Mouse (Mus musculus) ES-E14 (cell line): ENCODE data around the gene Gm9918. TPM values are rescaled to one million over a fixed set of nuclear protein-coding genes. Genes with fewer than 3 reads are reported as not detected.

Source experiments
- DNase-seq: peaks from one replicate; pipeline ENCODE4 v3.0.0-alpha.2; 2013; ENCODE audit warnings: low read depth, low spot score
- H3K27ac ChIP-seq: 2 replicates; pipeline ENCODE4 v1.5.1; 2012; ENCODE audit warnings: low read depth, mild to moderate bottlenecking, low read length, moderate library complexity, mixed read lengths; ENCODE audit not compliant: poor library complexity, insufficient read depth, severe bottlenecking
- H3K36me3 ChIP-seq: 2 replicates; pipeline ENCODE4 v1.6.1; 2012; ENCODE audit warnings: mild to moderate bottlenecking, low read length, moderate library complexity, mixed read lengths; ENCODE audit not compliant: control insufficient read depth, poor library complexity, insufficient read depth, severe bottlenecking
- H3K4me1 ChIP-seq, 2 experiments: fragments of 150-350 bp in 1 of 2; sonication (generic) in 1 of 2; 2 replicates each; pipeline ENCODE4 v1.6.1; 2012; ENCODE audit warnings: low read length in 2 of 2, mild to moderate bottlenecking in 1 of 2, mixed read lengths in 1 of 2; ENCODE audit not compliant: control insufficient read depth in 2 of 2, insufficient read depth in 2 of 2, poor library complexity in 1 of 2
- H3K4me3 ChIP-seq, 2 experiments: fragments of 150-350 bp in 1 of 2; sonication (generic) in 1 of 2; 2 replicates each; pipeline ENCODE4 v1.5.1; 2012; ENCODE audit warnings: low read length in 2 of 2, low read depth in 1 of 2, mild to moderate bottlenecking in 1 of 2, mixed read lengths in 1 of 2; ENCODE audit not compliant: insufficient read depth in 1 of 2, poor library complexity in 1 of 2, severe bottlenecking in 1 of 2
- H3K9ac ChIP-seq: 2 replicates; pipeline ENCODE4 v1.6.1; 2012; ENCODE audit warnings: low read depth, mild to moderate bottlenecking, low read length, mixed read lengths; ENCODE audit not compliant: poor library complexity, insufficient read depth, severe bottlenecking
- H3K9me3 ChIP-seq: fragments of 150-350 bp; sonication (generic); 2 replicates; pipeline ENCODE4 v1.6.1; 2012; ENCODE audit warnings: low read depth, mild to moderate bottlenecking, low read length; ENCODE audit not compliant: control insufficient read depth, insufficient read depth
- MAFK ChIP-seq: IDR thresholded peaks from 2 replicates; pipeline ENCODE4 v1.6.1; 2014; ENCODE audit warnings: mild to moderate bottlenecking, low read depth, low read length, inconsistent platforms; ENCODE audit not compliant: insufficient read depth
- ZC3H11A ChIP-seq: IDR thresholded peaks from 2 replicates; pipeline ENCODE4 v1.6.1; 2012; ENCODE audit warnings: low read depth, mild to moderate bottlenecking, inconsistent platforms, low read length, borderline replicate concordance
- in situ Hi-C, 2 experiments: fragments of 600-800 bp; cut with MboI; formaldehyde crosslinking; loops; one replicate each; pipeline ENCODE4 v1.15.1; 2025; ENCODE audit warnings: low sequenced_read_pairs in 2 of 2, inconsistent platforms in 1 of 2; ENCODE audit not compliant: unreplicated experiment in 2 of 2
- total RNA-seq: library from RNA; depleted of rRNA; stranded (reverse); fragments of 300-350 nt; gene quantifications from 2 replicates; pipeline ENCODE4 v1.2.3, GENCODE M21; 2012; rRNA removed

Gene Gm9918
- total RNA-seq, 1 experiment: 0.45 TPM

DNA sequence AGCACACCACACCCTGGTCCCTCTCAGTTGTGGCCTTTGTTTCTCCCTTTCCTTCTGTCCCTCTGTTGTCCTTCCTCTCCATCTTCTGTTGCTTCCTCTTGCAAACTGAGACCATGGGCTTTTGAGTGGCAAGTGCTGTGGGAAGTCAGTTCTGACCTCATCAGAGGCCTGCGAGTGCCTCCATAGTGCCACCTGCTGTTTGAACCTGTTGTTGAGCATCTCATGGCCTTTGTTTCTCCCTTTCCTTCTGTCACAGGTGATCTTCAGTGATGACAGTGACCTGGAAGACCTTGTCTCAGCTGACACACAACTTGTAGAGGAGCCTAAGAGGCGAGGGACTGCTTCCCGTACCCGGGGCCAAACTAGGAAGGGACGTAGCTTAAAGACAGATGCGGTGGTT lies 45.9 kb downstream of the Gm9918 start:
- Histone ChIP-seq H3K36me3 (peaks cover 67% of the 10 kb centered on the region), H3K4me1 (no peaks in the 10 kb centered on the region), H3K27ac (no peak overlapping the region), H3K9ac (no peak overlapping the region), H3K9me3 (no peaks in the 10 kb centered on the region), H3K4me3 (no peak overlapping the region)
- in situ Hi-C loops: no loop called here
- DNase-seq: peak; percentile 57
- TF ChIP-seq MAFK: no peak
- TF ChIP-seq ZC3H11A: no peak

Other genes starting within 250 kb of the Gm9918 start
- gene Krt18, start 242.4 kb upstream of the Gm9918 start, total RNA-seq: 266 and 382 TPM in 2 replicates
- gene Eif4b, start 196.8 kb upstream of the Gm9918 start, total RNA-seq: 361 and 417 TPM in 2 replicates
- gene Tns2, start 170.2 kb upstream of the Gm9918 start, total RNA-seq: 4.5 and 4.9 TPM in 2 replicates
- 22.7 and 34.8 TPM in 2 replicates for gene Spryd3, start 134.3 kb upstream of the Gm9918 start, total RNA-seq
- 4.2 and 7.5 TPM in 2 replicates for gene Igfbp6, start 126.2 kb upstream of the Gm9918 start, total RNA-seq
- 5.3 and 9.5 TPM in 2 replicates for gene Soat2, start 120.0 kb upstream of the Gm9918 start, total RNA-seq
- 97.3 and 98.5 TPM in 2 replicates for gene Zfp740, start 67.3 kb upstream of the Gm9918 start, total RNA-seq
- 47.3 and 51.9 TPM in 2 replicates for gene Csad, start 65.8 kb upstream of the Gm9918 start, total RNA-seq
- 34.0 and 93.0 TPM in 2 replicates for gene Itgb7, start 38.6 kb upstream of the Gm9918 start, total RNA-seq
- 101 and 115 TPM in 2 replicates for gene Rarg, start 13.0 kb upstream of the Gm9918 start, total RNA-seq
- 89.9 and 95.7 TPM in 2 replicates for gene Mfsd5, start 8.9 kb downstream of the Gm9918 start, total RNA-seq
- 84.1 TPM in 2 replicates for gene Espl1, start 25.7 kb downstream of the Gm9918 start, total RNA-seq
- gene Pfdn5, start 55.6 kb downstream of the Gm9918 start, total RNA-seq: 139 and 201 TPM in 2 replicates
- gene Myg1, start 61.1 kb downstream of the Gm9918 start, total RNA-seq: 84.7 and 109 TPM in 2 replicates
- 69.2 and 86.0 TPM in 2 replicates for gene Aaas, start 80.2 kb downstream of the Gm9918 start, total RNA-seq
- 0.09 TPM in 1 of 2 replicates, not detected in the other for gene Sp7, start 96.6 kb downstream of the Gm9918 start, total RNA-seq
- 93.4 and 130 TPM in 2 replicates for gene Sp1, start 135.6 kb downstream of the Gm9918 start, total RNA-seq
- gene Amhr2, start 174.8 kb downstream of the Gm9918 start, total RNA-seq: 5.6 and 16.5 TPM in 2 replicates
- gene Prr13, start 188.5 kb downstream of the Gm9918 start, total RNA-seq: 13.2 and 26.3 TPM in 2 replicates
- 206 and 377 TPM in 2 replicates for gene Pcbp2, start 200.0 kb downstream of the Gm9918 start, total RNA-seq
- gene Gm10337, start 233.2 kb downstream of the Gm9918 start, total RNA-seq: not detected in 2 replicates
- gene Map3k12, start 246.5 kb downstream of the Gm9918 start, total RNA-seq: 18.1 and 25.4 TPM in 2 replicates
- gene Tarbp2, start 247.6 kb downstream of the Gm9918 start, total RNA-seq: 163 and 184 TPM in 2 replicates